Mouse (Mus musculus): ENCODE data around the gene Ccdc162. TPM values are rescaled to one million over a fixed set of nuclear protein-coding genes. Genes with fewer than 3 reads are reported as not detected.
A peak's percentile ranks its signal among the peaks of the same experiment; 100 is the strongest.

The Ccdc162 gene
- total RNA-seq, 2 experiments from 2014 or later, result 0.47 to 1.2 TPM

DNA sequence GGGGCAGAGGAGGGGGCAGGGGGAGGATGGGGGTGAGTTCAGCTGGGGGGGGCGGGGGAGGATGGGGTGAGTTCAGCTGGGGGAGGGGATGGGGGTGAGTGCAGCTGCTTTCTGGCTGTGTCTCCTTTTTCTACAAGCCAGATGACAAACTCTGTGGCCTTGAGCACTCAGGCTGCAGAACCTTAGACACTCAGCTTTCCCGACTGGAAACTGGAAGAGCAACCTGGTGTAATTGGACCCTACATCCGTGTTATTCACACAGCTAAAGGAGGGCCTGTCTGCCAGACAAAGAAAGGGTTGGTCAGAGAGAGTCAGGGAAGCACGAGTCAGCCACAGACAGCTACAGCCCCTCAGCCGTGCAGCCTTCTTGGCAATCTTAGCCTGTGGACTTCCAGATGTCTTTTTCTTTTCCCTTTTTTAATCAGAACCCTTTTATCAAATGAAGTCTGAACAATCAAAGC lies 133.5 kb downstream of the Ccdc162 start:
- no peak for ATAC-seq (replicated peaks; ENCODE audit: poor library complexity)

GRCm38 (mm10) chr10:41580441-41580840 lies 136.0 kb downstream of the Ccdc162 start:
- no peak for ATAC-seq (replicated peaks; ENCODE audit: poor library complexity)

GRCm38 (mm10) chr10:41578541-41578940 lies 137.9 kb downstream of the Ccdc162 start:
- no peak for ATAC-seq (replicated peaks; ENCODE audit: poor library complexity)

GRCm38 (mm10) chr10:41576328-41576833 lies 140.1 kb downstream of the Ccdc162 start:
- no peak for ATAC-seq (replicated peaks; ENCODE audit: poor library complexity)

GRCm38 (mm10) chr10:41575451-41576327 lies 140.7 kb downstream of the Ccdc162 start:
- ATAC-seq (replicated peaks; ENCODE audit: poor library complexity), result no peak

DNA sequence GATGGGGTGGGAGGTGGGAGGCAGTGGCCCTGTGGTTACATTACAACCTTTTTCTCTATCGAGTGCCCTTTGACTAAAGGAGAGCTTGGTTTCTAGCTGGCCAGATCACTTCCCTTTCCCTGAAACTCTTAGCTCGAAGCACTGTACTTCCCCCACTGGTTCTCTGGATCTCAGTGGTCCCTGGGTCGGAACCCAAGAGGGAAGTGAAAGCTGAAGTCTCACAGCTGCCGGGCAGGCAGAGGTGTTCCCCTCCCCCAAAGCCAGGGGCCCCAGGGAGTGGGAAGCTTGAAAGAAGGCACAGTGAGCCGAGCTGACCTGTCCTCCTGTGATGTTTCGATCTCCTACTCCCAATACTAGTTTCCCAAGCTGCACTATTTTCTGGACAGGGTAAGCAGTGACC lies 143.2 kb downstream of the Ccdc162 start:
- peak; percentile 85 for ATAC-seq (replicated peaks; ENCODE audit: poor library complexity)

GRCm38 (mm10) chr10:41572274-41572673 lies 144.2 kb downstream of the Ccdc162 start:
- no peak for ATAC-seq (replicated peaks; ENCODE audit: poor library complexity)

DNA sequence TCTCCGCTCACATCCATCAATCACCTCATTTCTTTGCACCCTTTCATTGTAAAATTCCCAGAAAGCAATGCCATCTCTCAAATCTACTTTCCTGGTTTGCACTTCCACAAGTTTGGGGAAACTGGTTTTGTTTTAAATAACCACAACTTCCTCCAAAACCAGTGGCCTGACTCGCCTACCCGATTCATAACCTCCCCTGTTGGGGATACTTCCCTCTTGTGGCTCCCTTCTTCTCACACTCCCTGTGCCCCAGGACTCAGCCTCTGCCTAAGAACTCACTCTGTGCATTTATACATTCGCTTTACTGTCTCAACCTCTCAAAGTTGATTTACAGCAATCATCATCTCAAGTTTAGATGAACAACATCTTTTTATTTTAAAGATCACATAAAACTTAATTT lies 145.4 kb downstream of the Ccdc162 start:
- peak; percentile 71 for ATAC-seq (replicated peaks; ENCODE audit: poor library complexity)

- ATAC-seq (replicated peaks; ENCODE audit: poor library complexity), result no peak
These were observed 148.1 kb downstream of the Ccdc162 start for GRCm38 (mm10) chr10:41568306-41568705.

DNA sequence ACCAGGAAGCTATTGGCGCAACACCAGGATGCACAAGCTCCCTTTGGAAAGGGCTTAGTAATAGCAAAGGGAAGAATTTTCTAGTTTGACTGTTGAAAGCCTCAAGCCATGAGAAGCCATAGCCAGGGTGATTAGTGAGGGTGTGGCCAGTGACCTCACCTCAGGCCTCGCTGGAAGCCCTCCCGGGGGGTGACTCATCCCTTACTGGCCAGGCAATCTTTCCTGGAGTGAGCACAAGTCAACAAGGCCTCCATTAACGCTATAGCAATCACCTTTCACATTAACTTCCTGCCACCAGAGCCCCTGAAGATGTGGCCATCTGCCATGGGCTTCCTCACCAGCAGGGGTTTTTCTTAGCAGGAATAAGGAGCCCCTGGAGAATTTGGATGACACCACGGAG lies 151.3 kb downstream of the Ccdc162 start:
- ATAC-seq (replicated peaks; ENCODE audit: poor library complexity), result 0 out of 2 replicates have a peak, but pooled peaks have one; percentile 14

DNA sequence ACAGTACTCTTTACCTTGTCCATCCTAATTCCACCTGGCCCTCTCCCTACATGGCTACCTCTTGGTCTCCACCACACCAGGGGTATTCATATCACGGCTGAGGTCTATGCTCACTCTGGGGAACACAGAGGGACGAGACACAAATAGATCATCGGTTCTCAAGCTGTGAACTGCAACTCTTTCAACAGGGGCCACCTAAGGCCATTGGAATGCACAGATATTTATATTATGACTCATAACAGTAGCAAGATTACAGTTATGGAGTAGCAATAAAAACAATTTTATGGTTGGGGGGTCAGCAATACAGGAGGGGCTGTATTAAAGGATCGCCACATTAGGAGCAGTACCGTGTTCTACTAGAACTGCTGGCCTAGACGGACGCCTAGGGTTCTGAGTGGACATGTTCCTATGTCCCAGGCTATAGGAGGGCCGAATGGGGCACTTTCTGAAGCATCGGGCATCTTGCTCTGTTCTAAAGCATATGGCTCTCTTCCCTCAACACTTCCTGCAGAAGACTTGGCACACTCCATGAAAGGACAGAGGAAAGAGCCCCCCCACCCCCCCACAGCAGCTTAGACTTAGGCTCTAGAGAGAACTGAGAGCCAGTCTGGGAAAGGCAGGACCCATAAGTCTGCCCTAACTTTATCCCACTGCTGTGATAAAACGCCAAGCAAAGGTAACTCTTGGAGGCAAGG lies 154.6 kb downstream of the Ccdc162 start:
- no peak for ATAC-seq (replicated peaks; ENCODE audit: poor library complexity)

GRCm38 (mm10) chr10:41558401-41558800 lies 158.0 kb downstream of the Ccdc162 start:
- no peak for ATAC-seq (replicated peaks; ENCODE audit: poor library complexity)

DNA sequence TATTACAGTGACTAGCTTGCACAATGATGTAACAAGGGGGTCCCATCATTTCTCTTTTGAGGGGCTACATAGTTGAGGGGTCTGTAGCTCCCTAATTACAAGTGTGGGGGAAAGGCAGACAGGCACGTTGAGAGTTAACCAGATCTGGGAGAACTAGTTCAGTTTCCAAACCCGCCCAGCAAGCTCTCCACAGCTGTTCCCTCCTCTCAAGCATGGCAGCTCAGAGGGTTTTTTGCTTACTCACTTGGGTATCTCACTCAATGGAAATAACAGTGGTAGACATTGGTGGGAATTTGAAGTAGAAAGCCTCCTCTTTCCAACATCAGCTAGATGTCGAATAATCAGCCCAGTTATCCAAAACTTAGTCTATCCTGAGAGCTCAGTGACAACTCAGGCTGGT lies 161.4 kb downstream of the Ccdc162 start:
- no peak for ATAC-seq (replicated peaks; ENCODE audit: poor library complexity)

DNA sequence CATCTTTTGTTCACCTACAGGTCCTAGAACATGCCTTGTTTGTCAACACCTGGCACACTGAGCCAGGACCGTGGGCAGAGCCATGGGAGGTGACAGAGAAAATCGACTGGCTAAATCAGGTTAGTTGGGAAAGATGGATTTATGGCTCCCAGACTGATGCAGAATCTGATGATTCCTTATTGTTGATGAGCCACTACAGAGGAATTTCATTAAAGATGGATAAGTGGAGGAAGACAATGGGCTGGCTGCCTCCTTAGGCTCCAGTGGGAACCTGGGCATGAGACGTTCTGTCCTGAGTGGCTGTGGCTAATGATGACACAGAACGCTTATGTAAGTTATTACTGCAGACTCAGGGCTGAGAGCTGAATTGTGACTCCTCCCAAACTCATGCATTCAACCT lies 162.7 kb downstream of the Ccdc162 start:
- ATAC-seq (replicated peaks; ENCODE audit: poor library complexity), result no peak

GRCm38 (mm10) chr10:41552847-41553589 lies 163.4 kb downstream of the Ccdc162 start:
- ATAC-seq (replicated peaks; ENCODE audit: poor library complexity), result no peak

GRCm38 (mm10) chr10:41552319-41552718 lies 164.1 kb downstream of the Ccdc162 start:
- peak; percentile 68 for ATAC-seq (replicated peaks; ENCODE audit: poor library complexity)

- ATAC-seq (replicated peaks; ENCODE audit: poor library complexity), result no peak
These were observed 165.7 kb downstream of the Ccdc162 start for GRCm38 (mm10) chr10:41550711-41551110.

- no peak for ATAC-seq (replicated peaks; ENCODE audit: poor library complexity)
These were observed 169.9 kb downstream of the Ccdc162 start for GRCm38 (mm10) chr10:41546396-41547165.

DNA sequence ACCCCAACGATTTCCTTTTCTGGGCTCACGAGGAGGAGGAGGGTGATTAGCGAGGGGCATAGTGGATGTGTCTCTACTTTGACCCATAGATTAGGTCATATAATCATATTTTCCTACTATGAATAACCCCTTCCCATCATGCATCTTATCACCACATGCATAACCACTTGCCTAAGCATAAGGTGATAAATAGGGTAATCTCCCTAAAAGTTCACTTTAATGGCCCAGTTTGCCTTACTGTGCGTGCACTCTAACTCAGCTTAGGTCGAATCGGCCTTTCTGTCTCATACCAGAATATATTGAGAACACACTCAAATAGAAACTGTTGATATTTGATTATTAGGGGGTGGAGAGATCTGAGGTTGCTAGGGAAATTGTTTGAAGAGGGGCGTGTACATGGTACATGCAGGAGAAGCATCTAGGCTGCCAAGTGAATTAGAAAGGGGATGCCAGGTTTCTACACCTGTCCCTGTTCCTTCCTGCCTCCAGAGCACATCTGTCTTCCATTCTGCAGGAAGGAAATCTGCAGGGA lies 171.1 kb downstream of the Ccdc162 start:
- no peak for ATAC-seq (replicated peaks; ENCODE audit: poor library complexity)
